Mouse (Mus musculus) E14TG2a.4 (cell line): ENCODE results near the gene 1700109H08Rik.
A peak's percentile ranks its signal among the peaks of the same experiment; 100 is the strongest.
"Not testable (repeated sequence)": the region's sequence is repeated elsewhere in the genome, so short reads cannot be mapped to it uniquely, and the experiment has no call there.

Experiments
- H3K27me3 ChIP-seq: 2 replicates; pipeline ENCODE4 v1.6.1; 2014; ENCODE audit warnings: low read length, control low read depth; ENCODE audit not compliant: insufficient read depth
- H3K36me3 ChIP-seq: 2 replicates; pipeline ENCODE4 v1.6.1; 2014; ENCODE audit warnings: low read length, control low read depth; ENCODE audit not compliant: insufficient read depth
- H3K4me1 ChIP-seq: replicated peaks from 2 replicates; pipeline ENCODE4 v1.6.1; 2014; ENCODE audit warnings: low read depth, low read length, control low read depth
- H3K4me3 ChIP-seq: replicated peaks from 2 replicates; pipeline ENCODE4 v1.5.1; 2014; ENCODE audit warnings: mild to moderate bottlenecking, low read length
- H3K9me3 ChIP-seq: 2 replicates; pipeline ENCODE4 v1.6.1; 2014; ENCODE audit warnings: low read length, control low read depth
- CTCF ChIP-seq: conservative IDR thresholded peaks from 2 replicates; pipeline ENCODE4 v1.5.1; 2014; ENCODE audit warnings: low read length
- NANOG ChIP-seq: IDR thresholded peaks from 2 replicates; pipeline ENCODE4 v1.6.1; 2014; ENCODE audit warnings: borderline replicate concordance, low read length, mixed read lengths
- POU5F1 ChIP-seq: IDR thresholded peaks from 2 replicates; pipeline ENCODE4 v1.6.1; 2014; ENCODE audit warnings: low read length, borderline replicate concordance

The 1700109H08Rik gene

DNA sequence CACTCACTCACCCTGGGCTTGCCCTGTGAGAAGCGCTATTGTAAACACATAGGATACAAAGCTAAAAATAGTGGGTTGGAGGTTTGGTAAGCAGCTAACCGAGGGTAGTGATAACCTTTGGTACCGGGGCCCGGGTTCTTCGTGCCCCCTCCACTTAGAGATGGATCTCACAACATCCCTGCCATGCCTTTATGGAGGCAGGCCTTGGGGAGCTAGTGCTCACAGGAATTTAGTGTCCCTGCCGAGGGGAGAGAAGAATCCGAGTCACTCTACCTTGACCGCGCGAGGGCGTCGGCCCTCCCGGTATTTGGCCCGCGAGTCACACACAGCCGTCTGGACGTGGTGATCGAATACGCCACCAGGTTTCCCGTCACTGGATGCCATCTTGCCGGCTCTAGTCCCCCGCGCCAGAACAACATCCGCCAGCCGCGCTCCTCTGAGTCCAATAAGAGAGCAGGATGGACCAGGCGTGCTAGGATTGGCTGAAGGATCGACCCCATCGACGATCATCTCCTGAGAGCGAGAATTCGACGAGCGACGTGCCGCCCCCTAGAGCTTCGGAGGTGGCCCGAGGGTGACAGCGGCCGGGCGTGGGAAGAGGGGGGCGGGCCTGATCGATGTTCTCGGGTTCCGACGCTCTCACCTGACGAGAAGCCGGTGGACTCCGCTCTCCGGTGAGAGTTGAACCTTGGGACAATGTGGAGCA, 24.5 kb downstream of the 1700109H08Rik start, which contains the start of gene Pex1:
Gene Pex1 (plus strand): TSS at position 374 of the 706 bp plus-strand sequence.
- TF ChIP-seq NANOG (no peak), POU5F1 (no peak), CTCF (no peak)
- H3K4me3 ChIP-seq: peak within 1 kb of the TSS; percentile 99
- no peaks in the 10 kb centered on the region for H3K9me3 ChIP-seq
- peaks cover 40% of the 10 kb centered on the region for H3K36me3 ChIP-seq
- no peaks in the 10 kb centered on the region for H3K27me3 ChIP-seq
- H3K4me1 ChIP-seq: peaks cover 22% of the 10 kb centered on the region

- H3K4me1 ChIP-seq: peaks cover 22% of the 10 kb centered on the region
- TF ChIP-seq CTCF (peak; percentile 13), POU5F1 (no peak)
- H3K9me3 ChIP-seq: no peaks in the 10 kb centered on the region
- H3K36me3 ChIP-seq: peaks cover 34% of the 10 kb centered on the region
- peak within 1 kb of the TSS; percentile 99 for H3K4me3 ChIP-seq
- H3K27me3 ChIP-seq: no peaks in the 10 kb centered on the region
These were observed 25.0 kb downstream of the 1700109H08Rik start, which contains the start of gene Rbm48 for GRCm38 (mm10) chr5:3596399-3596766. TSS of gene Rbm48 (minus strand) at chr5:3596585.

- H3K4me1 ChIP-seq: peaks cover 22% of the 10 kb centered on the region
- no peaks in the 10 kb centered on the region for H3K27me3 ChIP-seq
- H3K4me3 ChIP-seq: peak overlapping the region; percentile 99
- H3K36me3 ChIP-seq: peaks cover 26% of the 10 kb centered on the region
- no peak for TF ChIP-seq CTCF
- TF ChIP-seq POU5F1: no peak
- TF ChIP-seq NANOG: no peak
- H3K9me3 ChIP-seq: no peaks in the 10 kb centered on the region
These were observed 25.8 kb downstream of the 1700109H08Rik start for GRCm38 (mm10) chr5:3597171-3597570.

DNA sequence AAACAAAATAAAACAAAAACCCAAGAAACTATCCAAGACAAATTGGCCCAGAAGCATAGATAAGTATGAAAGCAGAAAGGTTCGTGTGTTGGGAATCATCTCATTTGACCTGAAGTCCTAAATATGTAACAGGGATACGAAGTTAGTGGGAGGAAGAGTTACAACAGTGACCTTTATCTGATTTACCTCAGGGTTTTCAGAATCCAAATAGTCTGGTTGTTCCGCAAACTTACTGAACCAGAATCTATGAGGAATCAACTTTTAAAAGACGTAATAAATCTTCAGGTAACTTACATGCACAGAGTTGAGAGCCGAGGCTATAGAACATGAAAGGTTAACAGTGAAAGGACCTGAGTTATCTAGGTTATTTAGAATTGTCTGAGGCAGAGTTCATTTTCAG, 27.4 kb downstream of the 1700109H08Rik start:
- no peak for TF ChIP-seq NANOG
- no peak for TF ChIP-seq CTCF
- TF ChIP-seq POU5F1: no peak
- H3K4me1 ChIP-seq: peaks cover 22% of the 10 kb centered on the region
- H3K9me3 ChIP-seq: no peaks in the 10 kb centered on the region
- H3K4me3 ChIP-seq: no peak overlapping the region
- no peaks in the 10 kb centered on the region for H3K27me3 ChIP-seq
- H3K36me3 ChIP-seq: peaks cover 12% of the 10 kb centered on the region

- H3K9me3 ChIP-seq: no peaks in the 10 kb centered on the region
These were observed 28.9 kb downstream of the 1700109H08Rik start for GRCm38 (mm10) chr5:3600298-3600697.

GRCm38 (mm10) chr5:3600790-3601189, 29.4 kb downstream of the 1700109H08Rik start:
- no peaks in the 10 kb centered on the region for H3K27me3 ChIP-seq
- TF ChIP-seq POU5F1 (no peak), CTCF (no peak), NANOG (no peak)
- no peak overlapping the region for H3K4me3 ChIP-seq
- peaks cover 5% of the 10 kb centered on the region for H3K4me1 ChIP-seq
- no peaks in the 10 kb centered on the region for H3K9me3 ChIP-seq
- H3K36me3 ChIP-seq: peaks cover 16% of the 10 kb centered on the region

More at GRCm38 (mm10) chr5:3600298-3600697, 28.9 kb downstream of the 1700109H08Rik start:
- Histone ChIP-seq H3K36me3 (peaks cover 11% of the 10 kb centered on the region), H3K4me1 (peaks cover 6% of the 10 kb centered on the region), H3K27me3 (no peaks in the 10 kb centered on the region), H3K4me3 (no peak overlapping the region)
- no peak for TF ChIP-seq POU5F1
- no peak for TF ChIP-seq CTCF
- TF ChIP-seq NANOG: no peak

DNA sequence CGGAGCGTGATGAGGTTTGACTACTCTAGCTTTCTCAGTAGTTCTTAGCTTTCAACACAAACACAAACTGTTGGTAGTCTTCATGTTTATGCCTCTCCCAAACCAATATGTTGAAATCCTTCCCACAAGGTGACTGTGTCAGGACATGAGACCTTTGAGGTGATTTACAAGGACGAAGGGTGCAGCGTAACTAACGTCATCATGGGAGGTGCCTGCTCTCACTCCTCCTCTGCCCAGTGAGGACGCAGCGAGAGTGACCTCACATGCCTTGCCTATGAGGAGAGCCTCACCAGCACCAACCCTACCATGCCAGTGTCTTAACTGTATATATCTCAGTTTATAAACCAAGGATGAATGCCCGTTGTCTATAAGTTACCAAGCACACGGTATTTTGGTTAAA, 35.7 kb downstream of the 1700109H08Rik start:
- TF ChIP-seq CTCF (no peak), POU5F1 (no peak), NANOG (no peak)
- H3K4me1 ChIP-seq: no peaks in the 10 kb centered on the region
- H3K27me3 ChIP-seq: no peaks in the 10 kb centered on the region
- peaks cover 55% of the 10 kb centered on the region for H3K36me3 ChIP-seq
- no peaks in the 10 kb centered on the region for H3K9me3 ChIP-seq
- H3K4me3 ChIP-seq: no peak overlapping the region

- Histone ChIP-seq H3K36me3 (peaks cover 56% of the 10 kb centered on the region), H3K9me3 (no peaks in the 10 kb centered on the region), H3K4me1 (no peaks in the 10 kb centered on the region), H3K4me3 (no peak overlapping the region), H3K27me3 (no peaks in the 10 kb centered on the region)
- TF ChIP-seq NANOG: no peak
- no peak for TF ChIP-seq POU5F1
- no peak for TF ChIP-seq CTCF
These were observed 37.9 kb downstream of the 1700109H08Rik start for GRCm38 (mm10) chr5:3609241-3609640.

GRCm38 (mm10) chr5:3611835-3612234, 40.5 kb downstream of the 1700109H08Rik start:
- H3K9me3 ChIP-seq: not testable (repeated sequence)

More at GRCm38 (mm10) chr5:3611835-3612234, 40.5 kb downstream of the 1700109H08Rik start:
- not testable (repeated sequence) for H3K4me3 ChIP-seq, H3K27me3 ChIP-seq, H3K4me1 ChIP-seq
- peaks cover 46% of the 10 kb centered on the region for H3K36me3 ChIP-seq
- 0 out of 2 replicates have a peak, but pooled peaks have one; percentile 16 for TF ChIP-seq CTCF
